Mouse (Mus musculus): ENCODE measurements around the gene Camkk2.

DNA sequence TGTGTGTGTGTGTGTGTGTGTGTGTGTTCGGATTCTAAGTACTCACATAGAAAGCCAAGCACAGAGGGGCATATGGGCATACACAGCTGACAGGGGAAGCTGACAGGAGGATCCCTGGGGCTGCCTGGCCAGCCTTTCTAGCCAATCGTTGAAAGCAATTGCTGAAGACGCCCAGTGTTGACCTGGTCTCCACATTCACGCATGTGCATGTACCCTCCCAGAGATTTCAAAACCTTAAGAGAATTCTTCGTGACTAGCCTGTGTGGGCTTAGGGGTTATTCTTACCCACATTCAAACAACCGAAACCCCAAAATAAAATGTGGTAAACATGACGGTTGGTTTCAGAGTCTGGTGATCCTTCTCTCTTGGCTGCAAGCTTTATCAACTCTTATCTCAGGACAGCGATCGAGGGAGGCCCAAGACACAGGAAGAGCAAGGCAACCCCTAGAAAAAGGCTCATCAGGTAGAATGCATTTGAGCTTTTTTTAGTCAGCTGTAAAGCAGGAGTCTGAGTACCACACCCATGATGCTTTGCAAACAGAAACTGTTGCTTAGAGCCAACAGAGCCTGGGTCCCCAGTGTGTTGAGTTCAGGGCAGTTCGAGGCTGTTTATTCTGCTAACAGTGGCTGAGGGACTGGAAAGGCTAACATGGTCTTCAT, 81.0 kb downstream of the Camkk2 start:
- TF ChIP-seq POLR2A (IDR thresholded peaks at IDR 0.05; ENCODE audit: borderline replicate concordance, low read depth, low read length) (no peak), CTCF (IDR thresholded peaks at IDR 0.05; ENCODE audit: low read depth, low read length) (no peak)
